Mouse (Mus musculus) megakaryocyte-erythroid progenitor cell, adult 5-6 weeks (primary cell): Measurements from ENCODE around the gene Atp23. TPM values are rescaled to one million over a fixed set of nuclear protein-coding genes. Genes with fewer than 3 reads are reported as not detected.

ENCODE experiments used
- ATAC-seq: replicated peaks from 2 replicates; pipeline ENCODE4 v1.8.0; 2016; ENCODE audit warnings: mild to moderate bottlenecking, inconsistent platforms; ENCODE audit not compliant: severe bottlenecking, poor library complexity, low FRiP score, low TSS enrichment
- total RNA-seq, 2 experiments: library from RNA; stranded (forward) in 1 of 2; stranded (reverse) in 1 of 2; fragments of 200-1000, 215-1000 nt in 1 of 2; fragments of >200 nt in 1 of 2; fragmentation: Nextera tagmentation in 1 of 2; gene quantifications; 2 replicates each; pipeline ENCODE4 v1.2.3; 2014 to 2017

The Atp23 gene
- total RNA-seq, 2 experiments from 2014 or later = 5.8 to 28.8 TPM

DNA sequence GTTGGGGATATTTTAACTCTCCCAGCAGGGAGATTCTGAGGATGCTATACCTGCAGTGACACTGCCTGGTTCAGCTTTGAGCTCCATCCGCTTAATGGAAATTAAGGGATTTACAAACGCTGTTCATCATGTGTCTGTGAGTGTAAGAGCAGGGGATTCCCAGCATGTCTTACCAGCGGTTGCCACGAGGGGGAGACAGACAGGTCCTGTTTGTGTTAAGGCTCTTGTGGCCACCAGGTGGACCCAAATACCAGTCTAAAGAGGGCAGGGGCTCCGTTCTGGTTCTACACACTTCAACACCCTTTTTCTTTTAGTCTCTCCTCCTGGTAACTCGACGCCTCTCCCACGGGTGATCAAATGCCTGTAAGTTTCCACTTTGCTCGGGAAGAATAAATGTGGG, 17.9 kb upstream of the Atp23 start:
- peak; percentile 93 for ATAC-seq

DNA sequence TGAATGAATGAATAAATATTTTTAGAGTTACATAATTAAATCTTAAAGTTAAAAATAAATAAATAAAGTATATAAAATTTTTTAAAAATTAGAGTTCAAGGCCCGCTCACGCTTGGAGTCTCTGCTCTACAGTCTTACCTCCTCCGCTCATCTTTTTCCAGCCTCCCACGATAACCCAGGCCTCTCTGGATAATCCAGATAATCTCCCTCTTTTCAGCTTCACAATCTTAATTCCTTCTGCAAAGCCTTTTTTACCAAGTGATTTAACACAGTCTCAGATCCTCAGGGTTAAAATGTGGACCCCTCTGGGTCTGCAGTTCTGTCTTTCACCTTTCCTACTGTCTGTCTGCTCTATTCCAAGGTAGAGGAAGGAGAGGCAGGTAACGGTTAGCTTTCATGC, 13.1 kb upstream of the Atp23 start:
- no peak for ATAC-seq

DNA sequence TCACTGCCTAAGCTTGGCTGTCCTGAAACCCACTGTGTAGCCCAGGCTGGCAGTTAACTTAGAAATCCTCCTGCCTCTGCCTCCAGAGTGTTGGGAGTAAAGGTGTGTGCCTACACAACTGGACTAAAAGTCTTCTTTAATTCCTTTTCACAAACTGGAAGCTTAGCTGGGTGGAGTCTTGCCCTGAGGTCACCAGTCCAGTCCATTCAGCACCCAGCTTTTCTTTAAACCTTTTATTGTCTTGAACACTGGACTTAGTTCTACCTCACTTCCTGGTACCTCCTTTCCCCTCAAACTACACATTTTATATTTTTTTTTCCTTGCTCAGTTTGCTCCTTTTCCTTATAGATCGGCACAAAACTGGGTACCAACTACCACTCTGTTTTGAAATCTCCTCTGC, 10.3 kb upstream of the Atp23 start:
- ATAC-seq = no peak

DNA sequence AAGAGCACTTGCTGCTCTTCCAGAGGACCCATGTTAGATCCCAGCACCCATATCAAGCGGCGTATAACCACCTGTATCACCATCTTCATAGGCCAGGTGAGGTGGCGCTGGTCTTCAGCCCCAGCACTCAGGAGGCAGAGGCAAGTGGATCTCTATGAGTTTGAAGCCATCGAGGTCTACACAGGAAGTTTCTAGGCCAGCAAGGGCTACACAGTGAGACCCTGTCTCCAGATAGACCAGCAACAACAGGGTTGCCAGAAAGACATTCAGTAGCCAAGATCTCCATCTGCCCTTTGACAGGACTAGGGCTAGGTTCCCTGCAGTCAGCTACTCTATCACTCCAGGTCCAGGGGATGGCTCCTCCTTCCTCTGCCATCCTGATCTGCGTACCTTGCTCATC, 5.7 kb upstream of the Atp23 start:
- ATAC-seq = no peak

DNA sequence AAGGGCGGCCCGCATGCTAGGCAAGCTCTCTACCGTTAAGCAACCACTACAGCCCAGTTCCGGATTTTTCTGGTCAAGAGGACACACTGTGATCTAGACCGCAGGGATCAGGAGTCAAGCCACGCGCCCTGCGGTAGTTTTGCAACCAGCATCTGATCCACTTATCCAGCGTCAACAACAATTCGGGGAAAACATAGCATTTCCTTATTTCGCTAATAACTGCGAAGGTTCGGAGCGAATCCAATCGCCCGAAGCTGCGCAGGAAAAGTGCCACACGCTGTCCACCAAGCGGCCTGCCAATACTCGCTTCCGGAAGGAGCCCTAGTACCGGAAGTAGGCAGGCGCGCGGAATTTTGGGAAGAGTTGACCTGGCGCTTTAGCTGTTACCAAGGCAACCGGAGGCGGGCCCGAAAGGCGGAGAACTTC, 4.5 kb upstream of the Atp23 start:
- ATAC-seq = peak; percentile 88

DNA sequence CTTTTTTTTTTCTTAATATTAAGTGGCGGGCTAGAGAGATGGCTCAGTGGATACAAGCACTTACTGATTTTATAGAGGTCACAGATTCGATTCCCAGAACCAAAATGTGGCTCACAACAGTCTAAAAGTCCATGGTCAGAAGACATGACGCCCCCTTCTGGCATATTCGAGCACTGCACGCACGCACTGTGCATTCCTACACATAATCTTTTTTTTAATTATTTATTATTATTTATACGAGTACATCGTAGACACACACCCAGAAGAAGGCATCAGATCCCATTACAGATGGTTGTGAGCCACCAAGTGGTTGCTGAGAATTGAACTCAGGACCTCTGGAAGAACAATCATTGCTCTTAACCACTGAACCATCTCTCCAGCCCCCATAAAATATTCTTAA, 3.9 kb upstream of the Atp23 start:
- no peak for ATAC-seq

DNA sequence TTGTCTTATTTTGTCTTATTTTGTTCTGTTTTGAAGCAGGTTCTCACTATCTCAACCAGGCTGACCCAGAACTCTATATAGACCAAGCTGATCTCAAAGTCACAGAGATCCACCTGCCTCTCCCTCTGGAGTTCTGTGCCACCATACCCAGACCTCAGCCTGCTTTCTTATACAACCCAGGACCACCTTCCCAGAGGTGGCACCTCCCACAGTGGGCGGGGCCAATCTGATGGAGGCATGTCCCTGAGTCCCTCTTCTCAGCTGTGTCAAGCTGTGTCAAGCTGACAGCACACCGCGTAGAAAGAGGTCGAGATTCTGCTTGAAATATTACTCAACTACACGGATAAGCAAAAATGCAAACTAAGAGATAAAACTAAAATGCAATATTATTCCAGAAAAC, 3.1 kb upstream of the Atp23 start:
- ATAC-seq = no peak

DNA sequence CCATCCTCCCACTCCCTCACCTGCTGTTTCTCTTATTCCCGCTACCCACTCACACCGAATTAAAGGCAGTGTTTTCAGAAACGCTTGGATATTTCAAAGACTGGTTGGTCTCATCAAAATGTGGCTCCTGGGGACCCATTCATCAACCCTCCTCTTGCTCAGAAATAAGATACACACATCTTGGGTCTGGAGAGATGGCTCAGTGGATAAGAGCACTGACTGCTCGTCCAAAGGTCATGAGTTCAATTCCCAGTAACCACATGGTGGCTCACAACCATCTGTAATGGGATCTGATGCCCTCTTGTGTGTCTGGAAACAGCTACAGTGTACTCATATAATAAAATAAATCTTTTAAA, 311 bp upstream of the Atp23 start:
- no peak for ATAC-seq

DNA sequence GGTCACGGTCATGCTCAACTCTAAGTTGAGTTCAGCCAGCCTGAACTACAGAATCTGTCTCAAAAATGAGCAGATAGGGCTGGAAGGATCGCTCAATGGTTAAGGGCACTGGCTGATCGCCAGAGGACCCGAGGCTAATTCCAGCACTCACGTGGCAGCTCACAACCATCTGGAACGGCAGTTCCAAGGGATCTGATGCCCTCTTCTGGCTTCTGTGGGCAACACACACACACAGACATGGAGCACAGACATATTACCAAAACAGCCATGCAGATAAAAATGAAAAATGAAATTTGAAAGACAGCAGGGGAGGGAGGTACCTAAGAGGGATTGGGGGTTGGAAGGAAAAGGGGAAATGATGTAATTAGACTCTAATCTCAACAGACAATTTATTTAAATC, 5.3 kb downstream of the Atp23 start:
- no peak for ATAC-seq

DNA sequence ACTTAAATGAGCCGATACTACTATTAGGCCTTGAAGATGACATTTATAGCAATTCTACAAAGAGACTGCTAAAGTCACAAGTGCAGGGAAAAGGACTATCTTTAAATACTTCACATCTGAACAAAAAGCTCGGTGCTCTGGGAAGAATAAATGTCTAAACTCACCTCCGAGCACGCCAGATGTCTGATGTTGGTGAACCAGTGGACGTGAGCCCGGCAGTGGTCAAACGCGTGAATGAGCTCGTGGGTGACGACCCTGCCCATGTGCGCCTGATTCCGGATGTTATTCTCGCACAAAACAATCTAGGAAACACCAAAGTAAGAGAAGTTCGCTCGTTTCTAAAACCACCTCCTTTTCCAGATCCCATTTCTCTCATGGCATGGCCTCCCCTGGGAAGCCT, 7.1 kb downstream of the Atp23 start:
- no peak for ATAC-seq

DNA sequence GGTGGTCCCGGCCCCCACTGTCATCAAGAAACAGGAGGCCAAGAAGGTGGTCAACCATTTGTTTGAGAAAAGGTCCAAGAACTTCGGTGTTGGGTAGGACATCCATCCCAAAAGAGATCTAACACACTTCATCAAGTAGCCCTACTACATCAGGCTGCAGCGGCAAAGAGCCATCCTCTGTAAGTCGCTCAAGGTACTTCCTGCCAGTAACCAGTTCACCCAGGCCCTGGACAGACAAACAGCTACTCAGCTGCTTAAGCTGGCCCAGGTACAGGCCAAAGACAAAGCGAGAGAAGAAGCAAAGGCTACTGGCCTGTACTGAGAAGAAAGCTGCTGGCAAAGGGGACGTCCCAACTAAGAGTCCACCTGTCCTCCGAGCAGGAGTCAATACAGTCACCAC, 8.0 kb downstream of the Atp23 start:
- no peak for ATAC-seq

DNA sequence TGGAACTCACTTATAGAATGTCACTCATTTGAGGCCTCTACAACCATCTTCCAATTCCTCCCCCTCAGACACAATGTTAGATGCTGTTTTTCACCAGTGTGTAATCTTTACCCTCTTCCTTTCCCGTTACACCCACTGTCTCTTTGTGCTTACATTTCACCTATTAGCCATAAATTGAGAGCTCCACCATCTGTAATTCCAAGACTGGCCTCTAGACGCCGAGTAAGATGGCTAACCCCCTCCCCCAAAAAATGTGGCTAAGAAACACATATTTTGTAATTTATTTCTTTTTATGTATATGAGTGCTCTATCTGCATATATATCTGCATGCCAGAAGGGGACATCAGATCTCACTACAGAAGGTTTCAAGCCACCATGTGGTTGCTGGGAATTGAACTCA, 27.4 kb downstream of the Atp23 start:
- ATAC-seq = no peak

DNA sequence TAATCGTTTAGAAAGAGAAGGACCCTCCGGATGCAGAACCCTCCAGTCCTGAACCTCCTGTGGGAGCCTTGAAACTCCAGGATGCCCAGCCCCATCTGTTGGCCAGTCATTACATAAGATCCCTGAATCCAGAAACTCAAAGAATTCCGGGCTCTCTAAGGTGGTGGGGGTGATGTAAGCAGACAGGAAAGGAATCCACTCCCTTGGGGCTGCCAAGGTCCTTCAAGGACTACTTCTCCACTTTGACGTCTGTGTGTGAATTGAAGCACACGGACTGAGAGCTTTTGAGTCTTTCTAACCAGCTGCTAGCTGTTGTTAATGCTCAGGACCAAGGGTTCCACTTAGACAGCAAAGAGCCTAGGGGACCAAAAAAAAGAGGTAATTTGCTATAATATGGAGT, 28.9 kb downstream of the Atp23 start:
- no peak for ATAC-seq

DNA sequence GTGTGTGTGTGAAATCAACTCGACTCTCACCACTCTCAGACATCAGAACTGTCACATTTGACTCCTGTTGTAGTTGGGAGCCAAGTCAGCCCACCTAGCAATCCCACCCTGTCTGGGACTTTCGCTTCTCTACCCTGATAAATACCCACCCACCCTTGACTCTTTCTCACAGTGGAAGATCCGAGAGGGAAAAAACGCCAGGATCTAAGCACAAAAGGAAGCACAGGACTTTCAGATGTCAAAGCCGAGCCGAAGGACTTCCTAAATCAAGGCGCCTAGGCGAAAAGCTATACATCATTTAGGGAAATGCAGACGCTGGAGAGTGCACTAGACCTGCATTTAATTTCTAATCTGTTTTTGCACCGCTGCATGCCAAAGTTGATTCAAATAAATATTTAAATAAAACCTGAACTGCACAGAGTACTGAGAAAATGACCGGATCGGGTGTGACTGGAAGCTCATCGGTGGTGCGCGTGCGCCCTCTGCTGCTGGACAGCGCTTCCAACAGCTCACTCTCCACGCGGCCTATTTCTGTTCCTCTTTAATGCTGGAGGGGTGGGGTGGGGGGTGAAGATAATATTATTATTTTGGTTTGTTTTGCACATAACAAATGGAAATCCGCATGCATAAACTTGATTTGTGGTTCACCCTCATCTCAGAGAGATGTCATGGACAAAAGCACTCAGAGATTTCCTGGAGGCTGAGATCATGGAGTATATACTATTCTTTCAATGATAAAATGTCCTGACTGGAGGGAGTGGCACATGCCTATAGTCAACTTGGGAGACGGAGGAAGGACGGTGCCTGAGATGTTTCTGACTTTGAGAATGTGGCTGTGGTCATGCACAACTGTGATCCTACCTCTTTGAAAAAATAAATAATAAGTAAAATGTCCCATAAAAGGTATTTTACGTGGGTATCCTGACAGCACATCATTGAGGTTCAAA, 31.5 kb downstream of the Atp23 start:
- ATAC-seq = peak; percentile 98

DNA sequence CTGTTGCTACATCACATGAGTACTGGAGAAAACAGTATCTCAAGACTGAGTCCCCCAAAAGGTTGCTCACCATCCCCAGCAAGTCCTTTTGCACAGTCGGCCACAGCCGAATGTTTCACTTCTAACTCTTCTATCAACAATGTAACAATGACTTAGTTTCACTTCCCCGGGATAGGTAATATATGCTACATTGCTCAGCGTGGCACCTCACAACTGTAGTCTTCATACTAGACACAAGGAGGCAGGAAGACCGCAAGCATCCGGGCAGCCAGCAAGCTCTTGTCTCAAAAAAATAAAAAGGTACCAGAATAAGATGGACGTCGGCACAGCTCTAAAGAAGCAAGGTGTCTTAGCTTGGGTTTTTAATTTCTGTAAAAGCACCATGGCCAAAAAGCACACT, 35.9 kb downstream of the Atp23 start:
- ATAC-seq = no peak

DNA sequence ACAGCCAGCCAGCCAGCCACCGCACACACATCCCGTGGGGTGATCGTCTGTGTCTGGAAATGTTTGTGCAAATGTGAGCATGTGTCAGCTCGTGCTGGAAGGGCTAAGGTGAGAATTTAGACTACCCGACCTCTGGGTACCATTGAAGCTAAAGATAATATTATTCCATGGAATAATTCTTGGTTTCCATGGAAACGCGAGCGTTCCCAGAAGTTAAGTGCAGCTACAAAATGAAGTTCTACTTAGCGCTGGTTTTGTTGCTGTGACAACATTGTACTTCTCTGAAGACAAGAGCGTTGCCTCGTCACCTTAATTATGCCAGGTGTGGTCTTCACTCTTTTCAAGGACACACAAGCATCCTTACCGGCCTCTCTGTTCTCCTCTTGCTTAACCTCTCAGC, 39.0 kb downstream of the Atp23 start:
- ATAC-seq = no peak

DNA sequence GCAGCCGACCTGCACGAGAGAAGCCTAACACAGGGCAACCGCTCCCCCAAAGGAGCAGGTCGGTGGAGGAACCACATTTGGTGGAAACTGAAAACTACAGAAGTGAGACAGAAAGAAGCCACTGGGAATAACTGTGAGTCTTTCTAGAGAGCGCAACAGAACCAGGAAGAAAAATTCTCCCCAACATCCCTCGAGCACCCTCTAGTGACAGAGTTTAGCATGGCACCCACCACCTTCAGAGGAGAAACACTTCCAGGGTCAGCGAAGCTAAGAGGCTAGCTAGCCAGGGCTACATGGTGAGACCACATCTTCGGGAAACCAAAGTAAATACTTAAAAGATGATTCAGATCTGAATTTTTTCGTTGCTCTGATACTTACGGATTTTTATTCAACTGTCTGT, 47.9 kb downstream of the Atp23 start:
- ATAC-seq = peak; percentile 71

DNA sequence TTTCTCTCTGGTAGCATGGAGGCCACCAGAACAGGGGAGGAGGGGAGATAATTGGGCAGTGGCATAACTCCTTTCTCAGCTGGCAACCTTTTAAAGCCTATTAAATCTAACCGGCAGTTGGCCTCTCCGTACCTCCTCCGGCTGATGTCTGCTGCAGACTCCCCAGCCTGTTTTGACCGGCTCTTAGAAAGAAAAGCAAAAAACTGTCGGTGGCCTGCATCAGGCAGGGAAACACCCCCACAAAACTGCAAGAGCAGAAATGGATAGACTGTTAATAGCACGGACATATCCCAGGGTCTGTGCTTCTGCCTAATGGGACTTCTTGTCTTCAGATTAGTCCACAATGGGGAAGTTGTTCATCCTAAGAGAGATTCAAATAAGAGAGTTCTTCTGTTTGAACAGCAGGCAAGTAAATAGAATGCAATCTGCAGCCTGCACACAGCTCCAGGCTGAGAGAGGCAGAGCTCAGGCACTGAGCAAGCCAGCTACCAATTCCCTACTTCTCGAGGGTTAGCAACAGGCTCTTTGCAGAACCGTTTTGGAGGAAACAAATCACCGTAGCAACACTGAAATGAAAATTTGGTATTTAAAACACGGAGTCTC, 55.7 kb downstream of the Atp23 start:
- ATAC-seq = no peak

DNA sequence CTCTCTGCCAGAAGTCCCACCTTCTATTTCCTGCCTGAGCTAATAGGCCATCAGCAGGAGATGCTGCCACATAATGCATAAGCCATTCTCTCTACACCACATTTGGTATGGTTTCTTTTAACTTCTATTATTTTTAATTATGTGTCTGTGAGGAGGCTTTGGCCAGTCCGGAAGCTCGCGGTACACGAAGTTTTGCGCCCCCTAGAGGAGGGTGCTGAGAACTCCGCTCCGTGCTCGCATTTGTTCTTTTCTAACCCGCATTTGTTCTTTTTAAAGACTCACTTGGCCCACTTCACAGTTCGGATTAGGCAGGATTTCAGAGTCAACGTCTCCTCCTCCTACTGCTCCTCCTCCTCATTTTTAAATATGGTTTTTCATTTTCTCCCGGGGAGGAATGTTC, 56.5 kb downstream of the Atp23 start:
- no peak for ATAC-seq

DNA sequence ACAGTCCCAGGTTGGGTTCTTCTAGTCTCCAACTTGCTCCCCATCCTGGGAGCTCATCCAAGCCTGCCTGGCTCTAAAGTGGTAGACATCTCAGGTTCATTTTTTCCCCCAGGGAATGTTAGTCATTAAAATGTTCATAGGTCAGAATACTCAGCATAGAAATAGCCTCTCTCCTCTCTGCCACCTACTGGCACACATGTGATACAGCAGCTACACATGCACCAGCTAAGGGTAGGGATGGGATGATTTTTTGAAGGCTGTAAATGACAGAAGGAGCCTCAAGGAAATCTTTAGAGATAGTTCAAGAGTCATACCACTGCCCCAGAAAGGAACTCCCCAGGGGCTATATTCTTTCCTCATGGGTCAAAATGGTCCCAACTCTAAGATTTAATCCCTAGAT, 60.9 kb downstream of the Atp23 start:
- ATAC-seq = peak; percentile 44; the same call in 1 of the 2 replicates

DNA sequence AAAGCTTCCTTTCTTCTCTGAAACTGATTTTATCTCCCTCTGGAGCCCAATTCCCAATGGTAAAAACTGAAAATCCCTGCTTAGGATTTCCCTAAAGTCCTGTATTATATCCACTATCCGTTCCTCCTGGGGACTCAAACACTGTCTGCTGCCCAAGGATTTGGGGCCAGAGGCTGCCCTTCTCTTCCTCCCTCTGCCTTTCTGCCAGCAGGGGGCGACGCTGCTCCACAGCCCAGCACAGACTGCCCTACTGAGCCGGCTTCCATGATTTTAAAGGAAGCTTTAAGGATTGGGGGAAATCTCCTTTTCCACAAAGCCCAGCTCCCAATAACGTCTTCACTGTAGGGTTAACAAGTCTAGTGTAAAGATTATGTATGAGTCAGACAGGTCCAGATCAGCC, 68.1 kb downstream of the Atp23 start:
- ATAC-seq = peak; percentile 60; the same call in 1 of the 2 replicates
